Mouse (Mus musculus) kidney, postnatal 0 days (tissue): ENCODE data around the gene Smarcb1. TPM values are rescaled to one million over a fixed set of nuclear protein-coding genes. Genes with fewer than 3 reads are reported as not detected.

ENCODE experiments used
- ATAC-seq: fragments of 200-750 bp; cut with Nextera tagmentation; replicated peaks from 2 replicates; pipeline ENCODE4 v1.8.0; 2017; ENCODE audit warnings: low read depth, moderate number of reproducible peaks, moderate TSS enrichment, moderate library complexity; ENCODE audit not compliant: low FRiP score
- DNase-seq: peaks from one replicate; pipeline ENCODE4 v3.0.0-alpha.2; 2016; ENCODE audit warnings: low spot score
- H3K27ac ChIP-seq: fragments of 300-500 bp; sonication (generic); 2 replicates; pipeline ENCODE4 v1.5.1; 2014; ENCODE audit warnings: mild to moderate bottlenecking
- H3K27me3 ChIP-seq: fragments of 300-500 bp; sonication (generic); 2 replicates; pipeline ENCODE4 v1.6.1; 2014; ENCODE audit warnings: low read length, mixed read lengths; ENCODE audit not compliant: insufficient read depth
- H3K36me3 ChIP-seq: fragments of 300-500 bp; sonication (generic); 2 replicates; pipeline ENCODE4 v1.6.1; 2014; ENCODE audit warnings: low read length, mixed read lengths; ENCODE audit not compliant: insufficient read depth
- H3K4me1 ChIP-seq: fragments of 300-500 bp; sonication (generic); replicated peaks from 2 replicates; pipeline ENCODE4 v1.6.1; 2014; ENCODE audit warnings: antibody characterized with exemption, low read length, mixed read lengths; ENCODE audit not compliant: insufficient read depth
- H3K4me2 ChIP-seq: fragments of 300-500 bp; sonication (generic); 2 replicates; pipeline ENCODE4 v1.6.1; 2014; ENCODE audit warnings: mild to moderate bottlenecking, low read length, moderate library complexity, mixed read lengths
- H3K4me3 ChIP-seq: fragments of 300-500 bp; sonication (generic); replicated peaks from 2 replicates; pipeline ENCODE4 v1.5.1; 2014; ENCODE audit warnings: low read depth, low read length
- H3K9ac ChIP-seq: fragments of 300-500 bp; sonication (generic); 2 replicates; pipeline ENCODE4 v1.6.1; 2014; ENCODE audit warnings: low read depth, low read length
- H3K9me3 ChIP-seq: fragments of 300-500 bp; sonication (generic); replicated peaks from 2 replicates; pipeline ENCODE4 v1.6.1; 2016; ENCODE audit warnings: low read length, inconsistent platforms, mixed read lengths
- CTCF ChIP-seq: IDR thresholded peaks from 2 replicates; pipeline ENCODE4 v1.5.1; 2016; ENCODE audit warnings: antibody characterized with exemption, low read depth, mild to moderate bottlenecking, moderate library complexity
- WGBS: fragments of 180-500 bp; shearing (Covaris S2); extraction: QIAGEN DNeasy Blood & Tissue Kit; methylation state at CpG from one replicate; pipeline ENCODE4 v1.1.7; 2014; 5-methylcytosine and 5-hydroxymethylcytosine counted together
- polyA plus RNA-seq: library from polyadenylated mRNA; unstranded; fragments of >200 nt; fragmentation: Nextera tagmentation; extraction: Ambion mirVana; gene quantifications from 2 replicates; pipeline ENCODE4 v1.2.1, GENCODE M21; 2015

The Smarcb1 gene
- polyA plus RNA-seq, 1 experiment from 2014 or later: 149 TPM

- 77% methylated on average over 5 of the region's 5 CpGs for WGBS
- Histone ChIP-seq H3K4me3 (no peak within 1 kb of the TSS), H3K9me3 (no peaks in the 10 kb centered on the region), H3K27me3 (peaks cover 3% of the 10 kb centered on the region; the same call in 1 of the 2 replicates), H3K27ac (no peak within 1 kb of the TSS), H3K4me2 (no peak within 1 kb of the TSS), H3K36me3 (no peaks in the 10 kb centered on the region), H3K9ac (no peak within 1 kb of the TSS), H3K4me1 (0 out of 2 replicates have a peak, but pooled peaks cover 13% of the 10 kb centered on the region)
- no peak for TF ChIP-seq CTCF
- ATAC-seq (no peak), DNase-seq (peak; percentile 21)
These were observed 19.1 kb upstream of the Smarcb1 start, which contains the start of gene Gm867 for GRCm38 (mm10) chr10:75940520-75940919. TSS of gene Gm867 (minus strand) at chr10:75940672.

DNA sequence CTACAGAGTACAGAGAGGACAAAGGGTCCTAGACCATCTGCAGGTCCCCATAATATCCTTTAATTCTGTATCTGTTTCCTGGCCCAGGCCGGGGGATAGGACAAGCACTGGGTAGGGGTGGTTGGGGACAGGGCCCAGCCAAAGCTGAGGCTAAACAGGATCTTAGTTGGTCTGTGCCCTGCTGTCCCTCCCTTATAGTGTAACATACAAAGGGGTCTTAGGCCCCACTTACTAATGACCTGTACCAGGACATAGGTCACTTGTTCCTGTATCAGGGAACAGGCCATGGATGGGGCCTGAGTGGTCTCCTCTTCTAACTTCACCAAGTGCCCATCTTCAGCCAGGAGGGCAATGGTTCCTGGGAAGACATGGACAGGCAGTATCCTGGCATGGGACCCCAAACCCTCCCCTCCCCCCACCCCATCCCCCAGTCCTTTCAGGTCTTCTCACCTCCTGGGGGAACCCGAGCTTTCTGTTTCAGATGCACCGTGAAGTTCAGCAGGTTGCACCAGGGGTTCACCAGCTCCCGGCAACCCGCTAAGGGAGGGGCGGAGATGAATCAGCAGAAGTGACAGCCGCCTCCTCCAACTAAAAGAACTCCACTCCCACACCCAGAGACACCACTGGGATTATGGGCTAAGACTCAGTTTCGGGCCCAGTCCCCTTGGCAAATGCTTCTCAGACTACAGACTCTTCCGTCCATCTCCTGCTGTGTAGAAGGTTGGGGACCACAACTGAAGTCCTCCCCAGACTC is 18.2 kb upstream of the Smarcb1 start:
- H3K27me3 ChIP-seq: peaks cover 3% of the 10 kb centered on the region; the same call in 1 of the 2 replicates
- no peak overlapping the region for H3K4me3 ChIP-seq
- ATAC-seq (no peak), DNase-seq (no peak)
- no peak overlapping the region for H3K9ac ChIP-seq
- 0 out of 2 replicates have a peak, but pooled peaks cover 13% of the 10 kb centered on the region for H3K4me1 ChIP-seq
- H3K27ac ChIP-seq: no peak overlapping the region
- no peak for TF ChIP-seq CTCF
- H3K36me3 ChIP-seq: no peaks in the 10 kb centered on the region
- H3K4me2 ChIP-seq: no peak overlapping the region
- 41% methylated on average over 9 of the region's 9 CpGs for WGBS
- no peaks in the 10 kb centered on the region for H3K9me3 ChIP-seq

DNA sequence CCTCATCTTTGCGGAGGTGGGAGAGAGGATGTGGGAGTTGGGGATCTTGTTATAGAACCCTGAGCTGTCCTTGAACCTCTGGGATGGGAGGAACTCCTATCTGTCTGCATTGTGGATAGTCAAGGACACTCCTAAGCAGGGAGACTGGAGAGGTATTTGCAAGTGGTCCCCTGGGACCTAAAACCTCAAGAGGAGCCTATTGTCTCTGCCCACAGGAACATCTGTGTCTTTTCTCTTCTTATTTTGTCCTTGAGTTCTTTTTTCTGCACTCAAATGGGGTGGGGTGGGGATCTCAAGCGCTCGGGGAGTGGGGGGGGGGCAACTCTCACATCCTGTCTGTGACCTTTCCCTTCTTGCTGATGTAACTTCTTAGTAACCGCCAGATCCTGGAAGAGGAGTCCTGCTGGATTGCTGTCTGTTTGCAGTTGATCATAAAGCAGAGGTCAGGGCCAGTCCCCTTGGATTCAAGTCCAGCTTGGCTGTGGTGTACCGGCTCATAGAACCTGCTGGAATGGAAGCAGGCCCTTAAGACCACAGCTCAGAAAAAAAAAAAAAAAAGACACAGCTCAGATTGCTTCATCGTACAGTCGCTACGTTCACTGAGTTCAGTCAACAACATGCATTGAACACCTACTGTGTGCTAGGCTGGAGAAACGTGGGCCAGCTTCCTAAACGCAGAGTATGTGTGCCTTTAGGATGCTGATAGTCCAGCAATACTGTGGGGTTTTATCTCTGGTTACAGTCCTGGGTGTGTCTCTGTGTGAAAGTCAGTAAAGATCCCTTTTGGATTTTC is 16.6 kb upstream of the Smarcb1 start:
- Histone ChIP-seq H3K9me3 (no peaks in the 10 kb centered on the region), H3K9ac (no peak overlapping the region), H3K4me3 (no peak overlapping the region), H3K36me3 (no peaks in the 10 kb centered on the region), H3K27me3 (peaks cover 3% of the 10 kb centered on the region; the same call in 1 of the 2 replicates), H3K4me2 (peak overlapping the region; percentile 61; the same call in 1 of the 2 replicates), H3K4me1 (0 out of 2 replicates have a peak, but pooled peaks cover 7% of the 10 kb centered on the region), H3K27ac (no peak overlapping the region)
- 63% methylated on average over 10 of the region's 10 CpGs for WGBS
- no peak for TF ChIP-seq CTCF
- ATAC-seq (no peak), DNase-seq (peak; percentile 39)

GRCm38 (mm10) chr10:75936909-75937667 is 15.7 kb upstream of the Smarcb1 start:
- DNase-seq (no peak), ATAC-seq (no peak)
- WGBS: 56% methylated on average over 18 of the region's 18 CpGs
- Histone ChIP-seq H3K27ac (0 out of 2 replicates have a peak overlapping the region, but pooled peaks have one; percentile 5), H3K27me3 (peaks cover 3% of the 10 kb centered on the region; the same call in 1 of the 2 replicates), H3K9ac (peak overlapping the region; percentile 18; the same call in 1 of the 2 replicates), H3K4me3 (no peak overlapping the region), H3K4me1 (peaks cover 15% of the 10 kb centered on the region), H3K4me2 (peak overlapping the region; percentile 61), H3K36me3 (no peaks in the 10 kb centered on the region), H3K9me3 (no peaks in the 10 kb centered on the region)
- no peak for TF ChIP-seq CTCF

- H3K9ac ChIP-seq: peak within 1 kb of the TSS; percentile 71
- H3K4me1 ChIP-seq: peaks cover 24% of the 10 kb centered on the region
These were observed 14.5 kb upstream of the Smarcb1 start, which contains the start of gene Mmp11 for GRCm38 (mm10) chr10:75935680-75936541. TSS of gene Mmp11 (minus strand) at chr10:75936496.

More at GRCm38 (mm10) chr10:75935680-75936541, 14.5 kb upstream of the Smarcb1 start, which contains the start of gene Mmp11:
- TF ChIP-seq CTCF: no peak
- 2% methylated on average over 50 of the region's 51 CpGs for WGBS
- DNase-seq: peak; percentile 81
- peak within 1 kb of the TSS; percentile 85 for H3K27ac ChIP-seq
- ATAC-seq: peak; percentile 80
- H3K4me2 ChIP-seq: peak within 1 kb of the TSS; percentile 61
- H3K36me3 ChIP-seq: no peaks in the 10 kb centered on the region
- no peaks in the 10 kb centered on the region for H3K9me3 ChIP-seq
- peak within 1 kb of the TSS; percentile 48 for H3K4me3 ChIP-seq
- H3K27me3 ChIP-seq: peaks cover 3% of the 10 kb centered on the region; the same call in 1 of the 2 replicates
